Mouse (Mus musculus): ENCODE measurements around the gene Lrguk. TPM values are rescaled to one million over a fixed set of nuclear protein-coding genes. Genes with fewer than 3 reads are reported as not detected.

The Lrguk gene
- polyA plus RNA-seq, 1 experiment from 2014 or later = 2.2 TPM

- no peak overlapping the region for H3K27ac ChIP-seq (ENCODE audit: low read depth, low read length)
- DNase-seq (ENCODE audit: low spot score) (no peak), ATAC-seq (replicated peaks; ENCODE audit: low FRiP score) (no peak)
- H3K4me2 ChIP-seq (ENCODE audit: low read depth, low read length, severe bottlenecking) = no peak overlapping the region
- no peak overlapping the region for H3K4me3 ChIP-seq (ENCODE audit: low read depth, low read length)
- no peaks in the 10 kb centered on the region for H3K4me1 ChIP-seq (replicated peaks; ENCODE audit: control insufficient read depth, insufficient read depth, low read length)
- no peaks in the 10 kb centered on the region for H3K27me3 ChIP-seq (ENCODE audit: control insufficient read depth, insufficient read depth, low read length)
- H3K9ac ChIP-seq (ENCODE audit: low read length) = no peak overlapping the region
- WGBS = 76% methylated on average over 6 of the region's 6 CpGs
- no peaks in the 10 kb centered on the region for H3K9me3 ChIP-seq (ENCODE audit: control insufficient read depth, low read length)
- H3K36me3 ChIP-seq (ENCODE audit: control insufficient read depth, insufficient read depth, low read length) = no peaks in the 10 kb centered on the region
These were observed 116.8 kb downstream of the Lrguk start for GRCm38 (mm10) chr6:34146042-34146441.

GRCm38 (mm10) chr6:34148021-34148420 lies 118.8 kb downstream of the Lrguk start:
- H3K36me3 ChIP-seq (ENCODE audit: control insufficient read depth, insufficient read depth, low read length) = no peaks in the 10 kb centered on the region
- no peak overlapping the region for H3K9ac ChIP-seq (ENCODE audit: low read length)
- H3K4me3 ChIP-seq (ENCODE audit: low read depth, low read length) = no peak overlapping the region
- DNase-seq (ENCODE audit: low spot score) (no peak), ATAC-seq (replicated peaks; ENCODE audit: low FRiP score) (no peak)
- no peaks in the 10 kb centered on the region for H3K27me3 ChIP-seq (ENCODE audit: control insufficient read depth, insufficient read depth, low read length)
- no peak overlapping the region for H3K4me2 ChIP-seq (ENCODE audit: low read depth, low read length, severe bottlenecking)
- no peaks in the 10 kb centered on the region for H3K9me3 ChIP-seq (ENCODE audit: control insufficient read depth, low read length)
- 89% methylated on average over 3 of the region's 3 CpGs for WGBS
- H3K4me1 ChIP-seq (replicated peaks; ENCODE audit: control insufficient read depth, insufficient read depth, low read length) = no peaks in the 10 kb centered on the region; the same call in 1 of the 2 replicates
- H3K27ac ChIP-seq (ENCODE audit: low read depth, low read length) = no peak overlapping the region

DNA sequence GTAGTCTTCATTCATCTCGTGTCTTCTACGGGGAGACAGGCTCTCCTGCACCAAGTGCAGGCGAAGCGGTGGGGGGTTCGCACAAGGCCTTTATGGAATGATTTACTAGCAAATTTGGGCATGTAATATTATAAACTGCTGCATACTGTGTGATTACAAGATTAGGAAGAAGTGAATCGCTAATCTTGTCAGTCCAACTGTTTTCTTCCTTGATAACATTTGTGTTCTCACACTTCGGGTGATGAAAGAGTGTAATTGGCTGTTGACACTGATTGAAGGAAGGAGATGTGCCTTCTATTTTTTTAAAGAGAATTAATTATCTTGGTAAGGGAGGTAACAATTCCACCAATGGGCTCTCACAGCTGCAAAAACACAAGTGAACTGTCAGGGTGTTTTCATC lies 119.4 kb downstream of the Lrguk start:
- WGBS = 89% methylated on average over 7 of the region's 7 CpGs
- no peak for ATAC-seq (replicated peaks; ENCODE audit: low FRiP score)
- H3K4me1 ChIP-seq (replicated peaks; ENCODE audit: control insufficient read depth, insufficient read depth, low read length) = no peaks in the 10 kb centered on the region; the same call in 1 of the 2 replicates
- no peak for DNase-seq (ENCODE audit: low spot score)
- H3K27me3 ChIP-seq (ENCODE audit: control insufficient read depth, insufficient read depth, low read length) = no peaks in the 10 kb centered on the region
- H3K36me3 ChIP-seq (ENCODE audit: control insufficient read depth, insufficient read depth, low read length) = no peaks in the 10 kb centered on the region
- H3K27ac ChIP-seq (ENCODE audit: low read depth, low read length) = no peak overlapping the region
- H3K4me2 ChIP-seq (ENCODE audit: low read depth, low read length, severe bottlenecking) = no peak overlapping the region
- H3K9me3 ChIP-seq (ENCODE audit: control insufficient read depth, low read length) = no peaks in the 10 kb centered on the region
- no peak overlapping the region for H3K9ac ChIP-seq (ENCODE audit: low read length)
- H3K4me3 ChIP-seq (ENCODE audit: low read depth, low read length) = no peak overlapping the region

DNA sequence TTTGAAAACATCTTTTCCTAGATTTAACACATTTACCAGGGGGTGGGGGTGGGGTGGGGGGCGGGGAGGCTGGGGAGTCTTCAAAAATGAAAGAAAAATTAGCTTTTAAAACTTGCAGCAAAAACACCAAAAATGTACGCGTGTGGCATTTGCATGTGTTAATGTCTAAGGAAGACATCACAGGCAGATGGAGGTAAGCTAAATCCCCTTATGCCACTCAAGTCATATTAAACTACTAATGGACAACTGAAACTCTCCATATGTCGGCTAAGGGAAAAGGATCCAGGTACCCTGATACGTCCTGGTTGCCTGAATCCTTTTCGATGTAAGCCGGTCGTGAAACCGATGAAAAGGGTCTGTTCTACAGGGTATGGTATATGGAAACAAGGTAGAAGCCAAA lies 119.8 kb downstream of the Lrguk start:
- Histone ChIP-seq H3K9ac (ENCODE audit: low read length) (no peak overlapping the region), H3K9me3 (ENCODE audit: control insufficient read depth, low read length) (no peaks in the 10 kb centered on the region), H3K4me1 (replicated peaks; ENCODE audit: control insufficient read depth, insufficient read depth, low read length) (peaks cover 2% of the 10 kb centered on the region; the same call in 1 of the 2 replicates), H3K27ac (ENCODE audit: low read depth, low read length) (no peak overlapping the region), H3K4me3 (ENCODE audit: low read depth, low read length) (no peak overlapping the region), H3K27me3 (ENCODE audit: control insufficient read depth, insufficient read depth, low read length) (no peaks in the 10 kb centered on the region), H3K36me3 (ENCODE audit: control insufficient read depth, insufficient read depth, low read length) (no peaks in the 10 kb centered on the region), H3K4me2 (ENCODE audit: low read depth, low read length, severe bottlenecking) (no peak overlapping the region)
- DNase-seq (ENCODE audit: low spot score) = no peak
- 93% methylated on average over 9 of the region's 9 CpGs for WGBS
- ATAC-seq (replicated peaks; ENCODE audit: low FRiP score) = no peak

- 89% methylated on average over 1 of the region's 1 CpGs for WGBS
These were observed 120.6 kb downstream of the Lrguk start for GRCm38 (mm10) chr6:34149821-34150220.

DNA sequence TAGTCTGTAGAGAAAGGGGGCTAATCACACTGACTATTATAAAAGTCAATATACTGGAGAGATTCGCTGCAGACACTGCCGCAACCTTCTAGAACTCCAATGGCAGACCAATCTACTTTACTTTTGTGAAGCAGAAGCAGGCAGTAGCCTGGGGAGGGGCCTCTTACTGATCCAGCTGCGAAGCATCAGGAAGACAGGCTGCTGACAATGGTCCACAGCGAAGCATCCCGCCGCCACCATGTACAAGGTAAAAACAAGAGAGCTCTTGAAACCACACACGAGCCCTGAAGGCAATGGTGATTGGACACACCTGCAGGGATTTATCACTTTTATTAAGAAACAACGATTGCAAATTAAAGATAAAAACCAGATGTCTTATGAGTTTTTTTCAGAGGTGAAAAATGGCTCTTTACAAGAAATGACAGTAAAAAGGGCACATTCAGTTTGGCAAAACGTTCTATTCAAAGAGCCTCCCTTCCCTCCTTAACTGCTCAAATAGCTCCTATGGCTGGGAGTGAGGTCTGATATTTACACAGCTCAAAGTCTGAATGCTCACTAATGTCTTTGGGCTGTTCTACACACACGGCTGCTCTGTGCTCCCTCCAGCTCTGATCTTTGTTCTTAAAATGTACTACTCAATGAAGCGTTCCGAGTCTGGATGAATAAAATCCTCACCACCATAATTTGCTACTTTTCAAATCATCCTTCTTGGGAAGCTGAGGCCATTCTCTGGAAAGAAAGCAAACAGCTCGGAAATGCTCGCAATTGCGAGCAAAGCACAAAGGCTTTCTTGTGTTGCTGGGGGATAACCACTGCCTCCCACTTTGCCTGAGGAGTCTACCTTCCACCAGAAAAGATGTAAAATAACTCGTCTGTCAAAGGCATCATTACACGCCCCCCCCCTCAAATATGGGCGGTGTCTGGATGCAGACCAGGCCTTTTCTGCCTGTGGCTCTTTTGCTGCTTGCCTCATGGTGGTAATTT lies 124.1 kb downstream of the Lrguk start:
- Histone ChIP-seq H3K9me3 (ENCODE audit: control insufficient read depth, low read length) (no peaks in the 10 kb centered on the region), H3K4me1 (replicated peaks; ENCODE audit: control insufficient read depth, insufficient read depth, low read length) (peaks cover 2% of the 10 kb centered on the region; the same call in 1 of the 2 replicates), H3K9ac (ENCODE audit: low read length) (no peak overlapping the region), H3K36me3 (ENCODE audit: control insufficient read depth, insufficient read depth, low read length) (no peaks in the 10 kb centered on the region), H3K27me3 (ENCODE audit: control insufficient read depth, insufficient read depth, low read length) (no peaks in the 10 kb centered on the region), H3K27ac (ENCODE audit: low read depth, low read length) (peak overlapping the region; percentile 43; the same call in 1 of the 2 replicates), H3K4me2 (ENCODE audit: low read depth, low read length, severe bottlenecking) (no peak overlapping the region), H3K4me3 (ENCODE audit: low read depth, low read length) (no peak overlapping the region)
- 60% methylated on average over 18 of the region's 18 CpGs for WGBS
- DNase-seq (ENCODE audit: low spot score) (no peak), ATAC-seq (replicated peaks; ENCODE audit: low FRiP score) (no peak)

More at GRCm38 (mm10) chr6:34149821-34150220, 120.6 kb downstream of the Lrguk start:
- no peaks in the 10 kb centered on the region for H3K36me3 ChIP-seq (ENCODE audit: control insufficient read depth, insufficient read depth, low read length)
- H3K9ac ChIP-seq (ENCODE audit: low read length) = no peak overlapping the region
- H3K4me2 ChIP-seq (ENCODE audit: low read depth, low read length, severe bottlenecking) = no peak overlapping the region
- peaks cover 2% of the 10 kb centered on the region; the same call in 1 of the 2 replicates for H3K4me1 ChIP-seq (replicated peaks; ENCODE audit: control insufficient read depth, insufficient read depth, low read length)
- no peaks in the 10 kb centered on the region for H3K9me3 ChIP-seq (ENCODE audit: control insufficient read depth, low read length)
- H3K27me3 ChIP-seq (ENCODE audit: control insufficient read depth, insufficient read depth, low read length) = no peaks in the 10 kb centered on the region
- H3K4me3 ChIP-seq (ENCODE audit: low read depth, low read length) = no peak overlapping the region
- H3K27ac ChIP-seq (ENCODE audit: low read depth, low read length) = no peak overlapping the region
- DNase-seq (ENCODE audit: low spot score) = no peak
- ATAC-seq (replicated peaks; ENCODE audit: low FRiP score) = no peak

DNA sequence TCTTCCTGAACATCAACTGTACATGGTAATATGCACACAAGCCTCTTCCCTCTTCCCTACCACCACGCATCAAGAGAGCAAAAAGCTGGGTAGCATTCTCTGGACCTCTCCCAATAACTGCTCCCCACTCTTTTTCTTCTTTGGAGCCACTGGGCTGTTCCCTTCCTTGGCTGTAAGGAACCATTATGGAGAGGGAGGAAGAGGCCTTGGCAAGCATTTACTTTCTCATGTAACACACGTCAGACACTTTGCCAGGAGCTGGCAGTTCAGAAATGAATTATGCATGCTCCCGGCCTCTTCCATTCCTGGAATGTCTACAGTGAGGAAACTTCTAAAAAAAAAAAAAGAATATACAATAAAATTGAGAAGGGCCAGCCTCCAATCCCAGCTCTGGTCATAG lies 125.0 kb downstream of the Lrguk start:
- Histone ChIP-seq H3K9me3 (ENCODE audit: control insufficient read depth, low read length) (no peaks in the 10 kb centered on the region), H3K27ac (ENCODE audit: low read depth, low read length) (no peak overlapping the region), H3K36me3 (ENCODE audit: control insufficient read depth, insufficient read depth, low read length) (no peaks in the 10 kb centered on the region), H3K4me2 (ENCODE audit: low read depth, low read length, severe bottlenecking) (no peak overlapping the region), H3K27me3 (ENCODE audit: control insufficient read depth, insufficient read depth, low read length) (no peaks in the 10 kb centered on the region), H3K9ac (ENCODE audit: low read length) (no peak overlapping the region), H3K4me3 (ENCODE audit: low read depth, low read length) (no peak overlapping the region), H3K4me1 (replicated peaks; ENCODE audit: control insufficient read depth, insufficient read depth, low read length) (peaks cover 2% of the 10 kb centered on the region; the same call in 1 of the 2 replicates)
- ATAC-seq (replicated peaks; ENCODE audit: low FRiP score) = no peak
- WGBS = 75% methylated on average over 3 of the region's 3 CpGs
- DNase-seq (ENCODE audit: low spot score) = no peak

DNA sequence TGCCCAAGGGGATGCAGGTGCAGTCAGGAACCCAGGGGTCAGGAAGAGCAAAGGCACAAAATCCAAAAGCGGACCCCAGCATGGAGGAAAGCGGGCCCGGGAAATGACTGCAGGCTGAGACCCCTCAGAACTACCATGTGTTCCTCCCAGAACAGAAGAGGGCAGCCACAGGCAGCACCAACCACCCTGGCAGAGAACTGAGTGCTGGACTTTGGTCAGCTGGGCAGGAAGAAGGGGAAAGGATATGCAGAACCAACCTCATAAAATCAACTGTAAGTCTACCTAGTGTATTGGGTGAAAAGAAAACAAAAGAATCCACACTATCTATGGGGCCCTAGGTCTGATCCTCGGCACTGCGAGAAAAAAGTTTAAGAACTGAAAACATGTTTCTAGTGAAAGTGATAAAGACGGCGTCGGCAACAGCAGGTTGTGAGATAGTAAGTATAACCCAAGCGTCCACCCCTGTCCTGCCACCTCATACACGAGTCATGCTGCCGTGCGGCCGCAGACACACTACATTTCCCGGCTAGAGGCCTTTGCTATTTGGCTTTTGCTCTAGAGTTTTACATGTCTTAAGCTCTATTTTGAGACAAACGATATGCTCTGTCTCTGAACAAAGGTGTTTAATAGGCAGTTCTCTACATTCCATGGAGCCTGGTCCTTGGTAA lies 126.0 kb downstream of the Lrguk start:
- no peak overlapping the region for H3K4me3 ChIP-seq (ENCODE audit: low read depth, low read length)
- H3K36me3 ChIP-seq (ENCODE audit: control insufficient read depth, insufficient read depth, low read length) = no peaks in the 10 kb centered on the region; the same call in 1 of the 2 replicates
- no peak for DNase-seq (ENCODE audit: low spot score)
- H3K27ac ChIP-seq (ENCODE audit: low read depth, low read length) = no peak overlapping the region
- no peaks in the 10 kb centered on the region for H3K9me3 ChIP-seq (ENCODE audit: control insufficient read depth, low read length)
- H3K9ac ChIP-seq (ENCODE audit: low read length) = no peak overlapping the region
- no peaks in the 10 kb centered on the region for H3K27me3 ChIP-seq (ENCODE audit: control insufficient read depth, insufficient read depth, low read length)
- peaks cover 2% of the 10 kb centered on the region; the same call in 1 of the 2 replicates for H3K4me1 ChIP-seq (replicated peaks; ENCODE audit: control insufficient read depth, insufficient read depth, low read length)
- H3K4me2 ChIP-seq (ENCODE audit: low read depth, low read length, severe bottlenecking) = no peak overlapping the region
- no peak for ATAC-seq (replicated peaks; ENCODE audit: low FRiP score)
- WGBS = 92% methylated on average over 15 of the region's 15 CpGs

Data from forebrain, embryonic 11.5 days (tissue).